In genomic region chr9:77806426-77806825, GRCm38 (mm10) we compare ENCODE assay signal across 8 mouse cellular contexts. TPM values are rescaled to one million over a fixed set of nuclear protein-coding genes. Genes with fewer than 3 reads are reported as not detected.
DNase-seq lines count a peak whose midpoint lies in the region; ATAC-seq lines count a peak whose summit lies in the region.

No protein-coding gene starts in this region.

- H3K9ac ChIP-seq in heart, embryonic 16.5 days (ENCODE audit: low read length), result peak overlapping the region; percentile 72
- peak overlapping the region; percentile 44; the same call in 1 of the 2 replicates for H3K9ac ChIP-seq in embryonic facial prominence, embryonic 13.5 days
- H3K9ac ChIP-seq in midbrain, embryonic 15.5 days, result no peak overlapping the region

- intact Hi-C loops in left cerebral cortex, postnatal 4 days (cut with DNase I), result loop anchor here (5.0 kb wide), 1 partner anchor 111 kb away; the partner anchor contains the start of gene Elovl5

- H3K9me3 ChIP-seq in heart, embryonic 16.5 days (replicated peaks; ENCODE audit: control insufficient read depth, low read length), result no peaks in the 10 kb centered on the region
- H3K9me3 ChIP-seq in embryonic facial prominence, embryonic 13.5 days, result no peaks in the 10 kb centered on the region
- H3K9me3 ChIP-seq in midbrain, embryonic 15.5 days, result no peaks in the 10 kb centered on the region

- 0 out of 2 replicates have a peak, but pooled peaks have one; percentile 24 for ATAC-seq in heart, embryonic 16.5 days (replicated peaks; ENCODE audit: extremely low read depth, insufficient read depth, low FRiP score)
- ATAC-seq in embryonic facial prominence, embryonic 13.5 days (ENCODE audit: insufficient number of reproducible peaks, insufficient read depth, low FRiP score, low TSS enrichment, low read depth), result no peak
- peak; percentile 42 for ATAC-seq in inflammation-experienced regulatory T-cells, adult 6 months
- peak; percentile 71 for ATAC-seq in midbrain, embryonic 15.5 days (replicated peaks)

- no peak for DNase-seq in heart, postnatal 4 days
- DNase-seq in left cerebral cortex, postnatal 4 days, result no peak
- DNase-seq in kidney, postnatal 25 days, result no peak
- no peak for DNase-seq in adrenal gland, adult 18-20 months (ENCODE audit: low spot score in 2 of 2)

- H3K4me1 ChIP-seq in heart, embryonic 16.5 days (ENCODE audit: control insufficient read depth, insufficient read depth, low read length), result 0 out of 2 replicates have a peak, but pooled peaks cover 2% of the 10 kb centered on the region
- H3K4me1 ChIP-seq in embryonic facial prominence, embryonic 13.5 days, result peaks cover 7% of the 10 kb centered on the region; the same call in 1 of the 2 replicates
- H3K4me1 ChIP-seq in midbrain, embryonic 15.5 days, result peaks cover 9% of the 10 kb centered on the region

- H3K4me3 ChIP-seq in heart, embryonic 16.5 days (ENCODE audit: low read length), result peak overlapping the region; percentile 47
- H3K4me3 ChIP-seq in embryonic facial prominence, embryonic 13.5 days, result peak overlapping the region; percentile 18
- H3K4me3 ChIP-seq in midbrain, embryonic 15.5 days, result no peak overlapping the region

- H3K36me3 ChIP-seq in heart, embryonic 16.5 days (ENCODE audit: control insufficient read depth, insufficient read depth), result no peaks in the 10 kb centered on the region
- no peaks in the 10 kb centered on the region for H3K36me3 ChIP-seq in embryonic facial prominence, embryonic 13.5 days
- no peaks in the 10 kb centered on the region for H3K36me3 ChIP-seq in midbrain, embryonic 15.5 days (replicated peaks)

- H3K27ac ChIP-seq in heart, embryonic 16.5 days (ENCODE audit: low read length), result peak overlapping the region; percentile 33; the same call in 1 of the 2 replicates
- peak overlapping the region; percentile 28; the same call in 1 of the 2 replicates for H3K27ac ChIP-seq in embryonic facial prominence, embryonic 13.5 days
- H3K27ac ChIP-seq in midbrain, embryonic 15.5 days, result no peak overlapping the region

- peak overlapping the region; percentile 65 for H3K4me2 ChIP-seq in heart, embryonic 16.5 days (ENCODE audit: low read depth, low read length)
- peak overlapping the region; percentile 57 for H3K4me2 ChIP-seq in embryonic facial prominence, embryonic 13.5 days
- H3K4me2 ChIP-seq in midbrain, embryonic 15.5 days, result peak overlapping the region; percentile 40; the same call in 1 of the 2 replicates

- no peaks in the 10 kb centered on the region for H3K27me3 ChIP-seq in heart, embryonic 16.5 days (ENCODE audit: control insufficient read depth, insufficient read depth, low read length)
- no peaks in the 10 kb centered on the region for H3K27me3 ChIP-seq in embryonic facial prominence, embryonic 13.5 days
- H3K27me3 ChIP-seq in midbrain, embryonic 15.5 days (replicated peaks), result no peaks in the 10 kb centered on the region

- WGBS in heart, embryonic 16.5 days, result 32% methylated on average over 3 of the region's 3 CpGs
- 52% methylated on average over 3 of the region's 3 CpGs for WGBS in embryonic facial prominence, embryonic 13.5 days
- WGBS in midbrain, embryonic 15.5 days, result 40% methylated on average over 3 of the region's 3 CpGs

RNA-seq across cellular contexts. Expression of gene Gclc, which starts 52.1 kb away (rescaled TPM):
- 6.6 and 7.4 TPM in 2 replicates for polyA plus RNA-seq in heart, embryonic 16.5 days (2015; fragmentation: Nextera tagmentation; extraction: Ambion mirVana)
- 10 to 100 TPM; 12.0 to 12.4 TPM for total RNA-seq in heart, postnatal 4 days (2021)
- polyA plus RNA-seq in embryonic facial prominence, embryonic 13.5 days (2015; fragmentation: Nextera tagmentation; extraction: Ambion mirVana), result 13.5 and 14.7 TPM in 2 replicates
- 10 to 100 TPM in 2 of 3 experiments, 1 to 10 TPM in 1; 7.6 to 11.1 (median 10.8) TPM for polyA plus RNA-seq in inflammation-experienced regulatory T-cells, adult 6 months (2017; shearing (Covaris generic))
- polyA plus RNA-seq in midbrain, embryonic 15.5 days (2015; fragmentation: Nextera tagmentation; extraction: Ambion mirVana), result 16.7 and 16.8 TPM in 2 replicates
- 10 to 100 TPM; 23.4 to 26.0 TPM for total RNA-seq in left cerebral cortex, postnatal 4 days (2021)
- total RNA-seq in adrenal gland, adult 18-20 months (2021), result 10 to 100 TPM; 38.1 to 50.8 TPM
